Mouse (Mus musculus) embryo, embryonic 11 days (tissue): ENCODE measurements at regions not wholly inside any gene's neighbourhood (a gene's known extent, or its start where the extent isn't known, plus 50 kb on each side); places are given as distances from the start of the nearest gene placed in this dataset.
"Not testable (repeated sequence)": the region's sequence is repeated elsewhere in the genome, so short reads cannot be mapped to it uniquely, and the experiment has no call there.

ENCODE experiments used
- DNase-seq: peaks from one replicate; pipeline ENCODE4 v3.0.0-alpha.2; 2015

DNA sequence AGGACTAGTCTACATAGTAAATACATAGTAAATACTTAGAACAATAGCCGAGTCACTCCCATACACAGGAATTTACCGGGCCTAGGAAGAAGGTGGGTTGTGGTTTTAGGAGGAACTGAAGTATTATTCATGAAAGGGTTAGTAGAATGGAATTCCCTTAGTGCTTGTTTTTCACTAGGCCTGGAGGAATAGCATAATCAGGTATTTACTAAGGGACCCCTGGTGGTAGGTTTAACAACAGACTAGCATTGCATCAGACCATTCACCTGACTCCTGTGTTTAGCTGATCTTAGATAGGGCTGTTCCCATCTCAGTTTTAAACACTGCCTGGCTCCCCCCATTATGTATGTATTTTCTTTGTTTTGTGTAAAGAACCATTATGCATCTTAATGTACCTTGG, 339.0 kb downstream of the Dync2h1 start:
- not testable (repeated sequence) for DNase-seq

DNA sequence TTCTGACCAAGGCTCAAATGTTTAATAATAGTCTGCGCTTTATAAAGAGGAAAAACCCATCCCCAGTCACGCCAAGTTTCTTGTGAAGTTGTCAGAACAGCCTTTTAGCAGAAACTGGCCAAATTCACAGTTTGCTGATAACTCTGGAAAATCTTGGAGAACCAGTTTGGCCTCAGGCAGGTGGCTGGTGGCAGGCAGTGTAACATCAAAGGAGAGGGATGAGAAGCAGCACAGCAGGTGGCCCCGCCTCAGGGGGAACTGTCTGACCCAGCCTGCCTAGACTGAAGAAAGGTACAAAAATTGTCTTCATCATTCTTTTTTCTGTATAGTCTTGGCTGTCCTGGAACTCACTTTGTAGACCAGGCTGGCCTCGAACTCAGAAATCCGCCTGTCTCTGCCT, 349.3 kb downstream of the Dync2h1 start:
- DNase-seq, result not testable (repeated sequence)

DNA sequence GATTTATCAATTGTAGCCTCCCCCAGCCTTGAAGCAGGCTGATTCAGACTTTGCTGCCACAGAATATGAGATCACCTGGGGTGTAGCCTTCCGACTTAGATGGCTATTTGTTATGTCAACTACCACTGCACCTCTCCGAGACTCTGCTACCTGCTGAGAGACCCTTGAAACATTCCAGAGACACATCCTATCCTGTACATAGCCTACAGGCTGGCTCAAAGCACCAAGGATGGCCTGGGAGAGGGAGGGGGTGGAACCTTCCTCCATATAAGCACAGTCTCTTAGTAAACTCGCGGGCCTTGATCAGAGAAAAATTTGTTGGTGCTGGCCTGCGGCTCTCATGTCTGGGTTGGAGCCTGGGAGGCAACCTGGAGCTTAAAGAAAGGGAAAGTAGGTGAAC, 349.8 kb downstream of the Dync2h1 start:
- DNase-seq, result no peak

DNA sequence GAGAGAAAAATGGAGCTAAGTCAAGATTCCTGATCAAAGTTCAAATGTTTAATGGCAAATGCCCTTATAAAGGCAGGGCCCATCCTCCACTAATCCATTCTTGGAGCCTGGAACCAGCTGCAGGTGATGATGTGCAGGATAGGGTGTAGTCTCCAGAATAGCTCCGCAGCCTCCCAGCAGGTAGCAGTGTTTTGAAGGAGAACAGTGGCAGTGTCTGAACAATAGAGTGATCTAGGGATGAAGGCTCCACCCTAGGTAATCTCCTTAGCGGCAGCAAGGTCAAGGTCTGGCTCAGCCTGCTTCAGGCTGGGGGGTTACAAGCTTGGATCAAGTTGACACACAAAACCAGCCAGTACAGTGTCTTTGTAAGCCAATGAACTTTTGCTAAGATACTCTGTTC, 351.4 kb downstream of the Dync2h1 start:
- no peak for DNase-seq

DNA sequence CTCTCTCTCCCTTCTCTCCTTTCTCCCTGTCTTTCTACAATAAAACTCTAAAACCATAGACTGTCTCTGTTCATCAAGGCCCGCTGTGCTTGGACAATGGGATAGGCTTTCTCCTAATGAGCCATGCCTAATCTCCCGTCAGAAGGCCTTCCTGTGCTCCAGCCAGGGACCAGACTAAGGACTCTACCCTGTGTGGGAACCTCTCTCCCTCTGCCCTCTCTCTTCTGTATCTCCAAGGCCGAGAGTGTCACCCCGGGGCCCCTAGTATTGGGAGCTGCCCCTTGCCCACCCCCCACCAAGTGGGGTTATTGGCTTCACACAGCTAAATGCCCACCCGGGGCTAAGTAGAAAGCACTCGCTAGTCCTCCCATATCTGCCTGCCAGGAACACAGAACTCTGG, 352.6 kb downstream of the Dync2h1 start:
- not testable (repeated sequence) for DNase-seq

DNA sequence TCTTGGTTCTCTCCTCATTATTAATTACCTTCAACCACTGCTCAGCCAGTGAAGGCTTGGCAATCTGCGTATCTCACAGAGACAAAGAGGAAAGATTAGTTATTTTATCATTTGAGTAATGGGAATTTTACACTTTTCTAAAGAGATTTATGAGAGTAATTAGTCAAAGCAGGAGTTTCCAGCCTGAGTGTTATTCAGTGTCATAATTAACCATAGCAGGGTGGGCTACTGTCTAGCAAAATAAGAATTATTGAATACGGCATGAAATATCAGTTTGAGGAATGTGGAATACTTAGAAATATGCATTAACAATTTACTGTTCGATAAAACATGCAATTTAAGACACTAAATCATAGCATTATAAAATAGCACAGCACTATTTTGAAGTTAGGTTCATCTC, 357.7 kb downstream of the Dync2h1 start:
- no peak for DNase-seq

DNA sequence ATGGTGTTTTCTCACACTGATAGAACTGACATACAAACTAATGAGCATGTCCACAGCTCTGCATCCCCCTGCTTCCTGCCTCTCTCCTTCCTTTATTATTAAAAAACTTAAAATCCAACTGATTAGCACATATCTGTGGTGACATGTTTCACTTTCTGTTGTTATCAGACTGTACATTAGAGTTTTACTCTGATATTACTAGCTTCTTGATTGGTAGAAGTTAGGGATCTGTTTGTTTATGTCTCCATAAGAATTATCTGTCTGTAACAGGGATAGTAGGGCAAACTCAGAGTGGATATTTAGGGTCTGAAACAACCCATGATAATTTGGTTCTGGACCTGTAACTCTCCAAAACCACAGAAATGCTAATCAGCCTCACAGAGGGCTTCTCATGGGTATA, 358.6 kb downstream of the Dync2h1 start:
- DNase-seq, result no peak

DNA sequence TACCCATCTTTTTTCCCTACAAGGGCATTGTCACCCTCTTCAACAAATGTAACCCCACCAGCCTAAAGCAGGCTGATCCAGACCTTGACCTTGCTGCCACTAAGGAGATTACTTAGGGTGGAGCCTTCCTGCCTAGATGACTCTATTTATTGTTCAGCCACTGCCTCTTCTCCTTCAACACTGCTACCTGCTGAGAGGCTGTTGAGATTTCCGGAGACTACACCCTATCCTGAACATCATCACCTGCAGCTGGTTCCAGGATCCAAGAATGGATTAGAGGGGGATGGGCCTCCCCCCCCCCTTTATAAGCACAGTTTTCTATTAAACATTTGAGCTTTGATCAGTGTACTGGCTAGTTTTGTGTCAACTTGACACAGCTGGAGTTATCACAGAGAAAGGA, 360.3 kb downstream of the Dync2h1 start:
- not testable (repeated sequence) for DNase-seq

DNA sequence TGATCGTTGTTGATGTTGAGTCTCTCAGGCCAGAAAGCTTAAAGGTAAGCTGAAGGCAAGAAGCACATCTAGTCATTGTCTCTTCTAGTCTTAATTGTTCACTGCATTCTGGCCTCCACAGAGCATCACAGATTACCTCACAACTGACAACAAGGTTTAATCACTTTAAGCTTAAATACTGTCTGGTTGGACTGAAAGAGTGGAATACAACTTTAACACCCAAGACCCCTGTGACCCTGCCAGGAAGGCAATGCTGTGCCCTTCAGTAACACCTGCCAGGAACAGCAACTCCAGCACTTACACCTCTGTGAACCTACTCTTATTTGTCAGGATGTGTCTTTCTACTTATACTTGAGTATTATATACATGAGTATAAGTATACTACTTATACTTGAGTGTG, 360.7 kb downstream of the Dync2h1 start:
- DNase-seq, result no peak

DNA sequence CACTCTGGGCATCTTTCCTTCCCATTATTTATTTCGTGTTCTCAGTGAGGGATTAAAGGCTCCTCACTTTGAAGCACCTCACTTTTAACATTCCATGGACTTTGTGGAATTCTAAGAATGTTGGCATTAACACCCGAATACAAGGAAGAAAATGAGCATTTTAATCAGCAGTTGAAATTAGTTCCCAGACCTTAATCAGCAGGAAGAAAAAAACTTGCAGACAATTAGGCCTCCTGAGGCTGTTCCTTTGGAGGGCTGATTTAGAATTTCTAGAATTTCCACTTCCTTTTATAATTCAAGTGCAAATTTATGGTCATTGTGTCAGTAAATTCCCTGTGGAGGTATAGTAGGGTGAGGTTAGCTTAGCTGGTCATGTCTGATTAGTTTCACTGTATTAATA, 407.6 kb downstream of the Dync2h1 start:
- DNase-seq, result no peak

DNA sequence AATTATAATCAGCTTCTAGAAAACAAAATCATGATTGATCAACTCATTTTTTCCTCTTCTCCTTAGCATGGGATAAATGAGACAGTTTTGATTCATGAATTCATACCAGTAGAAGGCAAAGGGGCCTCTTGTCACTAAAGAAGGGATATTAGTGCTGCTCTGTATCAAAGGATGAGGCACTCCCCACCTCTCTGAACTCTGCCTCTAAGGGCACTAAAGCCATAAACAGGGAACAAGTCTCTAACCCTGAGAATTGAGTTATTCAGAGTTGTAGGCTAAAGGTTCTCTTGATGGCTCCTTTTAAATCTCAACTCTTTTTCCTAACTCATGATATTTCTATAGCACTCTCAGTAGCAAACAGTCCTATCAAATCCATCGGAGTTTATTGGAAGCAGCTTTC, 442.8 kb downstream of the Dync2h1 start:
- DNase-seq, result no peak

DNA sequence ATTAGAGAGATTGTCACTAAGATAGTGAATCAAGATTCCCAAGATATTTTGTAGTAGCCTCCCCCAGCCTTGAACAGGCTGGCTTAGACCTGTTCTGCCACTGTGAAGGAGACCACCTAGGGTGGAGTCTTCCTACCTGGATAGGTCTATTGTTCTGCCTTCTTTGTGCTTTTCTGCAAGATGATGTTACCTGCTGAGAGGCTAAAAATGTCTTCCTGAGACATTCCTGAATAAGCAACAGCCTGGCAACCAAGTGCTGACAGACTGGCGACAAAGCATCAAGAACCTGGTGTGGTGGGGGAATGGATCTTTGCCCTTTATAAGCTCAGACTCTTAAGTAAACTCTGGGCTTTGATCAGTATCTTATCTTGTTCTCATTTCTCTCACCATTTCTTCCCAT, 447.8 kb downstream of the Dync2h1 start:
- DNase-seq, result no peak

DNA sequence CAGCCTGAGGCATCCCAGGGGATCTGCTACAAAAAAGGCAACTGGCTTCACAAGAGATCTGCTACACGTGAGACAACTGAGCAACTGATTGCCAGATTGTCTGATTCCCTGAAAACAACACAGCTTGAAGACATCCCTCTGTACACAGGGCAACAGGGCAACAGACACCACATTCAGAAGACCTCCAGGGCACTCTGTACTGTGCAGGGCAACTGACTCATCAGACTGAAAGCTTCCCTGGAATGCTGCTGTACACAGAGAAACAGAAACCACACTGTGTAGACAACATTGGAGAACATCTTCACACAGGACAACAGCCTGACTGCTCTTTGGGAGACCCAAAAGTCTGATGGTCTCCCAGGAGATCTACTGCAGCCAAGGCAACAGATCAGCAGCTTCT, 456.8 kb upstream of the Ddi1 start:
- no peak for DNase-seq

DNA sequence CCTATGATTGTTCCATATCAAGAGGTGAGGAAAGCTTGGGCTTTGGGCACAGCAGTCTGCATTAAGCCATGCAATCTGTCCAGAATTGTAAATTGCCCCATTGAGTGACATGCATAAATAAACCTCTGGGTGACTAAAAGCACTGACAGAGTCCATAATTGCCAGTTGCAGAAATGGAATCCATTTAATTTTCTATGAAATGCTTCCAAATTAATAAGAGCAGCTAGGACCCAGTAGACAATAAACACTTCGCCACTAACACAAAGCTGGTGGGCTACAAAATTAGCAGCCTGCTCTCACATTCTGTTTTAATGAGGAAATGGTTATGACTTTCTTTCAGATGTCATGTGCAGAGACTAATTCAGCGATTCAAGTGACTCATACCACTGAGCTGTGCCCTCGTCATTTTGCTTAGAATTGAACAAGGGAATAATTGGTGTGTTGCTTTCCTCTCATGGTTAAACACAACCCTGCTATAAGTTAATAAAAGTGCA, 407.6 kb upstream of the Ddi1 start:
- no peak for DNase-seq

DNA sequence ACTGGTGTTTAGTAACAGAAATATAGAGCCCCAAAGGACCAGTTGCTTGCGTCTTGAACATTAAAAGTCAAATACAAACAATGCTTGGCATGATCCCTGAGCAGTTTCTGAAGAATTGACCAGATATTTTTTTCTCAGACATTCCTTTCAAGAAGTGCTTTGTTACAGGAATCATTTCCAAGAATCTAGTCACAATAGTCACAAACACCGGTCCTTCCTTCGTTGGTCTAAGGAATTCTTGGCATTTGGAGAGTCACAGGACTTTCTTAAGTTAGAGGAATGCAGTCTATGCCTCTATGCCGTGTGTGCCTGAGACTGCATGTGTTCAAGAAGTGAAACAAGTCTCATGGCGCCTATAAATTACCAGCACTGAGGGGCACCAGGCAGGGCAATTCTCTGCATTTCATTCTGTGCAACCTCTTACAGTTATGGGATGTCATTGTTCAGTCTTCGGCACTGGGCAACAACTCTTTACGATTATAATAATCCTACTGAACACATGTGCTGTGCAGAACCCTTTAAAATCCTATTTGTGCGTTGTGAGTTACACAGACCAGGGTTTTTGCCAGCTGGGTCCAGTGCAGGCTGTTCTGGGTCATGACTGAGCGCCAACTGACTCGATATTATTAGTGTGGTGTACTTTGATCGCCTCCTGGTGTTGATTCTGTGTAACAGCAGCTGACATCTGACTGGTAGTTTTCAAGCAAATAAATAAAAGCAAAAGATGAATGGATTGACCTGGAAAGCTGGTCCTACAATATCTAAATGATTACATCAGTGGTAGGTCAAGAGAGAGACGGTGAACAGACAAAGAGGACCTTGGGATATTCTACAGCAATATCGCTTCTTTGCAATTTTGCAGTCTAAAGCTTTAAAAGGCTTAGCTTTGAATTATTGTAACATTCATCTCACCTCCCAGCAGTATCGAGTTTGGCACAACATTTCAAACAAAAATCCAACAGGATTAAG, 398.6 kb upstream of the Ddi1 start:
- DNase-seq, result peak; percentile 72

DNA sequence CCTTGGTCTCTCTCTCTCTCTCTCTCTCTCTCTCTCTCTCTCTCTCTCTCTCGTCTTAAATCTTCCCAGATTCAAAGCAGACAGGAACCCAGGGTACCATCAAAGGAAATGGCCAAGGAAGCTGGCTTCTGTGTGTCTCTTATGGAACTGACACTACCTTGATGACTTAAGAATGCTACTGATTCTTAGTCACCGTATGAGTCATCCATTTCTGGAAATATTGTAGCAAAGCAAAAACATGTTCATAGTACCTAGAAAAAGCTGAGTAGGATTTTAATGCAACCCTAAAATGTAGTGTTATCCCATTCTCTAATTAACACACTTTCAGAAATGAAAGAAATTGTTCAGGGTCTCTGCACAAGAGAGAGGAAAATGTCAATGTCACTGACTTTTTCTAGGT, 396.0 kb upstream of the Ddi1 start:
- no peak for DNase-seq

DNA sequence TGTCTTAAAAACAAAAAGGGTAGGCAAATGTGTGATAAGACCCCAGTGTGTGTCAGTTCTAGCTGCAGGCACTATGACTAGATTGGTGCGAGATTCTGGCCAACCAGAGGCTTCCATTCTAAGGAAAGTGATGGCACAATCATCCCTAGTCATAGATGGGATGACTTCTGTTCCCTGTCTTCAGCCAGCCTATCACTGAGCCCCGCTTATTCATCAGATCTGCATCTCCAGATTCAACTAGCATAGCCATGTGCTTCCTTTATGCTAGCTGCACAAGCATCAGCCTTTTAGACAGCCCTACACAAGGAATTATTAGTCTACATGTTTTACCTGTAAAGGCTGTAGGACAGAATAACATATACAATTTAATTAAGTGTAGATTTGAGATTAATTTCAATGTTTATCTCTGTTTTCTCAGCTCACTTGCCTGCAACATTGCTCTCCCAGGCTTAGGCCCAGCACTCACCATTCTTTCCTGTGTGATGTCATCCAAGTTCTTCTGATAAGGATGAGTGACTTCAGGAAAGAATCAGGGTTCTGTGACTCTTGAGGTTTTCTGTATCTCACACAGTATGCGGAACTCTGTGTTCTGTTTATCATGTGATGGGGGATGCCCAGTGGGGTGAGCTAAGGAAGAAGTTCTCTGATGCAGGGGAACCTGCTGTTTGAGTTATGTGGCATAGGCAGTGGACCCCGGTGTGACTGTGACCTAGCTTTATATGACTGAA, 382.8 kb upstream of the Ddi1 start:
- no peak for DNase-seq

DNA sequence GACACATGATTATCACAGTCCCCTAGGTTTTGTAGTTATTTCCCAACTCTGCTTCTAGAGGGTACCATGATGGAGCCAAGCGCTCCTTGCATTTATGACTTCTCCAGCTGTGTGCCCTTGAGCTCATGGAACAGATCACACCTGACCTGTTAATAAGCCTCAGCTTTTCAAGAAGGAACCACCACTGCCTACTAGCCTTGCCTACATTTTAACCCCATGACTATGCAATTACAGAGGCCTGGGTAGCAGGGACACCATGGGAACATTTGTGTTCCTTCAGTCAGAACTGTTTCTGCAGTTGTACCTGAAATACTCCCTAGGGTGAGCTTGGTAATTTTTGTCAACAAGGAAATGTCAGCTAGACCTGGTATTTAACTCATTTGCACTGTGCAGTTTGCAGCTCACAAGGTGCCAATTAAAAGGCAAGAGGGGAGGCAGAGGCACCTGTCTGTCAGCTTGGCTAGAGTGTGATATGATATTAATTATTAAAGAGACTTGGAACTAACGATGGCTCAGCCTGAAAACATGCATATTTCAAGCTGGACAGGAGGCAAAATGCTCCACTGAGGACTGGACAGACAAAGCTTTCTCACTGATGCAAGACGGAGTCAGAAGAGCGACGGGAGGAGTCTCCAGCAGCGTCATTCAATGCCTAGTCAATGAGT, 382.1 kb upstream of the Ddi1 start:
- no peak for DNase-seq

DNA sequence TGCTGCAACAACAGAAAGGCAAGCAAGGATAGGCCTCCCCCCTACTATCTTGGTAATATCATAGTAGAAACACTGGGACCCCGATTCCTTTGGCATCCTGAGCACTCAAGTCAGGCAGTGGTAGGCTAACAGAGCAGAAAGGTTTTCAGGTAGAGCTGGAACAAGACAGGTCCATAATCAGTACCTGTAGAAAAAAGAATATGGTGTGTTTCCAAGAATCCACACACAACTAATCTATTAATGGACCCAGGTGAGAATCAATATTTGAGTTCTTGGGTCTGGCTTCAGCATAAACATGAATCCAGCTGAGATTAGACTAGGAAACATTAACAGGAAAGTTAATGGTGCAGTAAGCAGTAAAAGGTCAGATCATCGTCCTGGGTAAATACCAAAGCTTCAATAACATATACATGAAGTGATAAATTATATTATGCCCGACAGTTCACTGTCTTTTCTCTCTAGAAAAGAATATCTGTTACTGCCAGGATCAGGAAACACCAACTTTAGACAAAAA, 376.2 kb upstream of the Ddi1 start:
- no peak for DNase-seq

DNA sequence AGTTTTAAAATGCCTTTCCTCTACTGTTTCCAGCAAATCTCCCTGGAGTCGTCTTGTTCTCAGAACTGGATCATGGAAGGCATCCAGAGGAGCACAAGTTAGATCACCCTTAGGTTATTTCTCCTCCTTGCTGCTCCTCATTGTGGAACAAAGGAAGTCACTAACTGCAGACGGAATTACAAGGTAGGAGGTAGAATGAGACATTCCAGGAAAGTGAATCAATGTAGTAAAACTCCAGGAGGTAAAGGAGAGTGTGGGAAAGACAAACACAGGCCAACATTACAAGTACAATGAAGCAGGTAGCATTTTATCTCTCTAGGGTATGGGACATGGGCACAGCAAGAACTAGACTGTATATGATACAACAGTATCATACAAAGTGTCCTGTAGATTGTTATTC, 375.7 kb upstream of the Ddi1 start:
- DNase-seq, result no peak

DNA sequence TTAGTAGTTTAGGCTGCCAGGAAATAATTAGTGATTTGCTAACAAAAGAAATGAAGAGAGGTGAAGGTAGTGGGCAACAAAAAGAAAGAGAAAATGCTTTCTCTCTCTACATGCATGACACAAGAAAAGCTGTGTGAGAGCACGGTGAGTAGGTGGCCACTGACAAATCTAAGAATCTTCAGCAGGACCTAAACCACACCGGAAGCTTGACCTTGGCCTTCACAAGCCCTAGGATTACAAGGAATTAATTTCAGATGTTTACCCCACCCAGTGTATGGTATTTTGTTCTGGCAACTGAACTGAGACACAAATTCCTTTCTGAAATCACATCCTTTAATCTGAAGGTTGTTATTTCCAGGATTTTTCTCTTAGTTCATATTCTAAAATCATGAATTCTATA, 347.5 kb upstream of the Ddi1 start:
- DNase-seq, result no peak

DNA sequence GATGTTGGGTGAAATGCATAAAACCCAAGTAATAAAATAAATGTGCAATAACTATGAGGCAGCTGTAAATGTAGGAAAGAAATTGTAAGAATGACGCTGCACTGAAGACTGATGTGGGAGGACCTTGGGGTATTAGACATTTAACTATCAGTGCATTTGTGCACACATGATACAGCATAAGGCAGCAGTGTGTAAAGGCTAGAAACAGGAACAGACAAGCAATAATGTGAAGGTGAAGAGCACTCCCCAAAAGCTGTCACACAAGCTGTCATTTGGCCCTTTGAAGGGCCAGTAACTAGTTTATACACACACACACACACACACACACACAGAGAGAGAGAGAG, 339.6 kb upstream of the Ddi1 start:
- DNase-seq, result no peak
